Mouse (Mus musculus) olfactory bulb, adult 2 months (tissue): ENCODE measurements around the gene Kit.

Experiments
- CTCF ChIP-seq: fragments of 200-500 bp; IDR thresholded peaks from 2 replicates; pipeline ENCODE4 v1.5.1; 2012; ENCODE audit warnings: low read depth, mild to moderate bottlenecking, low read length, moderate library complexity; ENCODE audit not compliant: insufficient read depth
- POLR2A ChIP-seq: fragments of 200-500 bp; IDR thresholded peaks from 2 replicates; pipeline ENCODE4 v1.6.1; 2012; ENCODE audit warnings: mild to moderate bottlenecking, low read depth, low read length, moderate library complexity; ENCODE audit not compliant: insufficient read depth

GRCm38 (mm10) chr5:75574151-75574851 lies 415 bp upstream of the Kit start:
- TF ChIP-seq CTCF (no peak), POLR2A (no peak)
